Mouse (Mus musculus): Measurements from ENCODE around the gene Lyz2. TPM values are rescaled to one million over a fixed set of nuclear protein-coding genes. Genes with fewer than 3 reads are reported as not detected.
"Not testable (repeated sequence)": the region's sequence is repeated elsewhere in the genome, so short reads cannot be mapped to it uniquely, and the experiment has no call there.

The Lyz2 gene
- total RNA-seq, 1 experiment from 2014 or later = 2,637 TPM

GRCm38 (mm10) chr10:117286366-117286970 is 4.3 kb upstream of the Lyz2 start:
- no peak for ATAC-seq (ENCODE audit: extremely low read depth, insufficient number of reproducible peaks, low FRiP score, poor library complexity, severe bottlenecking)

GRCm38 (mm10) chr10:117285584-117285983 is 3.5 kb upstream of the Lyz2 start:
- ATAC-seq (ENCODE audit: extremely low read depth, insufficient number of reproducible peaks, low FRiP score, poor library complexity, severe bottlenecking) = 0 out of 2 replicates have a peak, but pooled peaks have one; percentile 35

GRCm38 (mm10) chr10:117284578-117285520 is 2.7 kb upstream of the Lyz2 start:
- ATAC-seq (ENCODE audit: extremely low read depth, insufficient number of reproducible peaks, low FRiP score, poor library complexity, severe bottlenecking) = peak; percentile 25; the same call in 1 of the 2 replicates

- ATAC-seq (ENCODE audit: extremely low read depth, insufficient number of reproducible peaks, low FRiP score, poor library complexity, severe bottlenecking) = no peak
Observed at GRCm38 (mm10) chr10:117283871-117284577, 1.9 kb upstream of the Lyz2 start.

- not testable (repeated sequence) for ATAC-seq (ENCODE audit: extremely low read depth, insufficient number of reproducible peaks, low FRiP score, poor library complexity, severe bottlenecking)
Observed at GRCm38 (mm10) chr10:117283196-117283595, 1.1 kb upstream of the Lyz2 start.

- no peak for ATAC-seq (ENCODE audit: extremely low read depth, insufficient number of reproducible peaks, low FRiP score, poor library complexity, severe bottlenecking)
Observed at GRCm38 (mm10) chr10:117282551-117282950, 430 bp upstream of the Lyz2 start.

GRCm38 (mm10) chr10:117281381-117281920 is 670 bp downstream of the Lyz2 start:
- ATAC-seq (ENCODE audit: extremely low read depth, insufficient number of reproducible peaks, low FRiP score, poor library complexity, severe bottlenecking) = no peak

- no peak for ATAC-seq (ENCODE audit: extremely low read depth, insufficient number of reproducible peaks, low FRiP score, poor library complexity, severe bottlenecking)
Observed at GRCm38 (mm10) chr10:117280000-117280399, 2.1 kb downstream of the Lyz2 start.

GRCm38 (mm10) chr10:117278510-117278909 is 3.6 kb downstream of the Lyz2 start:
- ATAC-seq (ENCODE audit: extremely low read depth, insufficient number of reproducible peaks, low FRiP score, poor library complexity, severe bottlenecking) = not testable (repeated sequence)

- not testable (repeated sequence) for ATAC-seq (ENCODE audit: extremely low read depth, insufficient number of reproducible peaks, low FRiP score, poor library complexity, severe bottlenecking)
Observed at GRCm38 (mm10) chr10:117277779-117278178, 4.3 kb downstream of the Lyz2 start.

GRCm38 (mm10) chr10:117275681-117276369 is 6.3 kb downstream of the Lyz2 start:
- no peak for ATAC-seq (ENCODE audit: extremely low read depth, insufficient number of reproducible peaks, low FRiP score, poor library complexity, severe bottlenecking)

GRCm38 (mm10) chr10:117274645-117275044 is 7.5 kb downstream of the Lyz2 start:
- ATAC-seq (ENCODE audit: extremely low read depth, insufficient number of reproducible peaks, low FRiP score, poor library complexity, severe bottlenecking) = peak; percentile 58; the same call in 1 of the 2 replicates

GRCm38 (mm10) chr10:117272023-117272422 is 10.1 kb downstream of the Lyz2 start:
- ATAC-seq (ENCODE audit: extremely low read depth, insufficient number of reproducible peaks, low FRiP score, poor library complexity, severe bottlenecking) = no peak

GRCm38 (mm10) chr10:117259870-117260269 is 22.3 kb downstream of the Lyz2 start:
- ATAC-seq (ENCODE audit: extremely low read depth, insufficient number of reproducible peaks, low FRiP score, poor library complexity, severe bottlenecking) = no peak

- ATAC-seq (ENCODE audit: extremely low read depth, insufficient number of reproducible peaks, low FRiP score, poor library complexity, severe bottlenecking) = no peak
Observed at GRCm38 (mm10) chr10:117238603-117239002, 43.5 kb downstream of the Lyz2 start, which contains the start of gene 9530003J23Rik. TSS of gene 9530003J23Rik (minus strand) at chr10:117238703.

- ATAC-seq (ENCODE audit: extremely low read depth, insufficient number of reproducible peaks, low FRiP score, poor library complexity, severe bottlenecking) = no peak
Observed at GRCm38 (mm10) chr10:117235866-117236265, 46.3 kb downstream of the Lyz2 start.

- ATAC-seq (ENCODE audit: extremely low read depth, insufficient number of reproducible peaks, low FRiP score, poor library complexity, severe bottlenecking) = no peak
Observed at GRCm38 (mm10) chr10:117234825-117235224, 47.3 kb downstream of the Lyz2 start.

- peak; percentile 10; the same call in 1 of the 2 replicates for ATAC-seq (ENCODE audit: extremely low read depth, insufficient number of reproducible peaks, low FRiP score, poor library complexity, severe bottlenecking)
Observed at GRCm38 (mm10) chr10:117229826-117230225, 52.3 kb downstream of the Lyz2 start.

Measured in neutrophil, adult 5-6 weeks (primary cell).